Mouse (Mus musculus): ENCODE data around the gene Cfap99. TPM values are rescaled to one million over a fixed set of nuclear protein-coding genes. Genes with fewer than 3 reads are reported as not detected.
A peak's percentile ranks its signal among the peaks of the same experiment; 100 is the strongest.

Cfap99 gene
- polyA plus RNA-seq, 1 experiment from 2014 or later = 0.88 TPM

DNA sequence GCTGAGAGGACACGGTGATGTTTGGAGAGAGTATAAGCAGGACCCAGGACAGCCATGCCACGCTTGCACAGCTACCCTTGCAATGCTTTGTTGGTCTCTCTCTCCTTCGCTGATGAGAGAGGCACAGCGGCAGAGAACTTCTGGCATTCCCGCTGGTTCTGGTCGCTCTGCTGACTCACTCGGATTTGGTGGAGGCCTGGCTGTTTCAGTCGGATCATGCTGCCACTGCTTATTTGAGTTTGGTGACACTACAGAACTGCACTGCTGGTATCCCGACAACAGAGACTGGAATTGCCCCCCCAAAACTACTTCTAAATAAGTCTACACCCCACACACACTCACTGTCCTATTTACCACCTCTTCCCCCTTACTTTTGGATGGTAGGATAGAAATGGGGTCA lies 9.2 kb upstream of the Cfap99 start:
- Histone ChIP-seq H3K4me3 (replicated peaks) (no peak overlapping the region), H3K4me2 (replicated peaks) (no peak overlapping the region), H3K9me3 (replicated peaks) (no peaks in the 10 kb centered on the region), H3K27ac (replicated peaks) (no peak overlapping the region), H3K36me3 (no peaks in the 10 kb centered on the region), H3K4me1 (no peaks in the 10 kb centered on the region), H3K27me3 (peaks cover 6% of the 10 kb centered on the region), H3K9ac (no peak overlapping the region)
- ATAC-seq (ENCODE audit: insufficient number of reproducible peaks, low FRiP score, low TSS enrichment, low read depth) = no peak
- 87% methylated on average over 9 of the region's 9 CpGs for WGBS

DNA sequence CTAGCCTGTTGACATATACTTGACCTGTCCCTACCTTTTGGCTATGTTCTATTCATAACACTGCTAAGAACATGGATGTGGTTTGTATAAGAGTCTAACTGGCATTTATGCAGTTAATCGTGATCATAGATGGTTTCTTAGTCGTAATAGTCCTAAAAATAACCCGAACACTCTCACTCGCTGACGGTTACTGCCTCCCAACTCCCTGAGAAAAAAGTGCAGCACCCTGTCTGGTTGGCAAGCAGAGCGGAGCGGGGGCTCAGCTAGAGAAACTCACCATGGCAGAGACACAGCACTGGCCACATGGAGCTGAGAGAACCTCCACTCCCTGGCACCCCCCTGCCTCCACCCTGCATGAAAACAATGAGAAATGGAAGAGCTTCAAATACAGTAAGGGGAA lies 7.4 kb upstream of the Cfap99 start:
- 54% methylated on average over 7 of the region's 7 CpGs for WGBS
- no peak for ATAC-seq (ENCODE audit: insufficient number of reproducible peaks, low FRiP score, low TSS enrichment, low read depth)
- no peak overlapping the region for H3K4me3 ChIP-seq (replicated peaks)

DNA sequence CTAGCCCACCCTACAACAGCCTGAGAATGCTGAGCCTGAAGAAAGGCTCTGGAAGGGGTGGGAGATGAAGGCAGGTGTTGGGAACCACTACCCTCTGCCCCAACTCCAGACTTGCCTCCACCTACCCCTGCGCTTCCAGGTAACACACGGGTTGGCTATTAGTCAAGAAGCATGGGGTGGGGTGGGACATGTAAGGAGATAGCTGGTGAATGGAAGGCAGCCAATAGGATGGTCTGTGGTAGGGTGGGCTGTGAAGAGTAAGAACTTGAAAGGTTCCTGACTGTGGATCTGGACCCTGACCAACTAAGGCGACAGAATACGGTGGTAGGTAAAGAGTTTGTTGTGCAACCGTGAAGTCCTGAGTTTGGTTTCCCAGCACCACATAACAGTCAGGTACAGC lies 5.0 kb upstream of the Cfap99 start:
- H3K27me3 ChIP-seq = peaks cover 39% of the 10 kb centered on the region
- H3K36me3 ChIP-seq = no peaks in the 10 kb centered on the region
- no peak overlapping the region for H3K27ac ChIP-seq (replicated peaks)
- H3K4me2 ChIP-seq (replicated peaks) = no peak overlapping the region
- H3K4me3 ChIP-seq (replicated peaks) = no peak overlapping the region
- H3K9ac ChIP-seq = no peak overlapping the region
- H3K4me1 ChIP-seq = peaks cover 20% of the 10 kb centered on the region
- 88% methylated on average over 5 of the region's 5 CpGs for WGBS
- no peak for ATAC-seq (ENCODE audit: insufficient number of reproducible peaks, low FRiP score, low TSS enrichment, low read depth)
- H3K9me3 ChIP-seq (replicated peaks) = no peaks in the 10 kb centered on the region

More for the DNA sequence above, 7.4 kb upstream of the Cfap99 start:
- Histone ChIP-seq H3K9ac (no peak overlapping the region), H3K9me3 (replicated peaks) (no peaks in the 10 kb centered on the region), H3K27ac (replicated peaks) (no peak overlapping the region), H3K27me3 (peaks cover 15% of the 10 kb centered on the region), H3K4me2 (replicated peaks) (no peak overlapping the region), H3K4me1 (no peaks in the 10 kb centered on the region), H3K36me3 (no peaks in the 10 kb centered on the region)

DNA sequence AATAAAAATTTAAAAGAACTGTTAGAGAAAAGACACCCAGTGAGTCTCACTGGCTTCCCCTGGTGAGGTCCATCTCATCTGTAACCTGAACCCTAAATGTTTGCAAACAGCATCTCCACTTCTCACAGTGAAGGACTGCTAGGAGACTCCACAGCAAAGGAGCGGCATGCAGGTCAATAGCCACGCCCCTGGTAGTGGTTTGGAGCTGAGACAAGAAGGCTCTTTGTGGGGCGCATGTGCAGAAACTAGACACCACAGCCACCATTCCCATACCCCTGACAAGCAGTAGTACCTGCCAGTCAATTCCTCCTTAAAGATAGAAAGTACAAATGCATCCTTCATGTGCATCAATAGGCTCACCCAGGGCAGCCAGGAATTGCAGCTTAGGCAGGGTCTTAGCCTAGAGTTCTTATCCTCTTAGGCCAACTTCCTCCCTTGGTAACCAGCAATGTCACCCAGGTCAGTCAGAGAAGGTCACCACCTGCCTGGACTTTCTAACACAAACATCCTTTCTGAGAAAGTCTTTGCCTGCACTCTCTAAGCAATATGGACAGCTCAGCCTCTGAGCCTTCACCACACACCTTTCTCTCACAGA lies 4.1 kb upstream of the Cfap99 start:
- Histone ChIP-seq H3K4me3 (replicated peaks) (no peak overlapping the region), H3K27me3 (peaks cover 47% of the 10 kb centered on the region), H3K27ac (replicated peaks) (no peak overlapping the region), H3K4me1 (peaks cover 22% of the 10 kb centered on the region), H3K9ac (no peak overlapping the region), H3K9me3 (replicated peaks) (no peaks in the 10 kb centered on the region), H3K4me2 (replicated peaks) (no peak overlapping the region), H3K36me3 (no peaks in the 10 kb centered on the region)
- 22% methylated on average over 3 of the region's 3 CpGs for WGBS
- no peak for ATAC-seq (ENCODE audit: insufficient number of reproducible peaks, low FRiP score, low TSS enrichment, low read depth)

DNA sequence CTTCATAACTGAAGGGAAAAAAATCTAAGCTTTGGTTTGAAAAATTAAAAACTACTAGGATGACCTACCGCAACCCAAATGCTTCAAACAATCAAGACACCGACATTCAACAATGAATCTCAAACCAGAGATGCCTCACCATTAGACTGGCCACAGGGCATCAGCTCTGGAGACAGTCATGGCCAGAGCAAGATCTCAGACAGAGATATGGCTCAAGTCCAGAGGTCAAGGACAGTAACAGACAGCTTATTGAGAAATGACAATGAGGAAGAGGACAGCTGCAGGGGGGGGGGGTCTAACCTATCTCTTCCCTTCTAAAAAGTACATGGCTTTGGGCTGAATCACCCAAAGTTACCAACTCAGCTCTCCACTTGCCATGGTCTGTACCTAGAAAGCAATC lies 3.1 kb upstream of the Cfap99 start:
- WGBS = 79% methylated on average over 2 of the region's 2 CpGs
- no peak overlapping the region for H3K27ac ChIP-seq (replicated peaks)
- H3K36me3 ChIP-seq = no peaks in the 10 kb centered on the region
- ATAC-seq (ENCODE audit: insufficient number of reproducible peaks, low FRiP score, low TSS enrichment, low read depth) = no peak
- peaks cover 22% of the 10 kb centered on the region for H3K4me1 ChIP-seq
- H3K4me2 ChIP-seq (replicated peaks) = no peak overlapping the region
- no peak overlapping the region for H3K9ac ChIP-seq
- H3K9me3 ChIP-seq (replicated peaks) = no peaks in the 10 kb centered on the region
- peaks cover 49% of the 10 kb centered on the region for H3K27me3 ChIP-seq
- no peak overlapping the region for H3K4me3 ChIP-seq (replicated peaks)

DNA sequence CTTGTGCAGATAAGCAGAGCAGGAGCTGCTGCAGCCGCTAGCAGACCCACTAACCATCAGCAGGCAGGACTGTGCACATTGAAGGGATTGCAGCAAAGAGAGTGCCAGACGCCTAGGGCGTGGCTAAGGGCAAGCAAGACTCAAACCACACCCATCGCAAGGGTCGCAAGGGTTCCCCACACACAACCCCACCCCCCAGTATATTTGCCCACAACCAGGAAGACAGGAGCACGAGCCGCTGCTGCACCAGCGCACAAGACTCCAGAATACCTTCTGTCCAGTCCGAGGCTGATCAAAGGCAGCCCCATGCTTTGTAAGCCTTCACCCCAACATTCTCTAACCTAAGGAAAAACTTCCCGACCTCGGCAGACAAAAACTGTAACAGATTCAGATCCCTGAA lies 1.9 kb upstream of the Cfap99 start:
- Histone ChIP-seq H3K36me3 (no peaks in the 10 kb centered on the region), H3K4me2 (replicated peaks) (peak overlapping the region; percentile 99), H3K4me3 (replicated peaks) (peak overlapping the region; percentile 65), H3K27ac (replicated peaks) (no peak overlapping the region), H3K9me3 (replicated peaks) (no peaks in the 10 kb centered on the region), H3K4me1 (peaks cover 22% of the 10 kb centered on the region), H3K27me3 (peaks cover 59% of the 10 kb centered on the region), H3K9ac (no peak overlapping the region)
- ATAC-seq (ENCODE audit: insufficient number of reproducible peaks, low FRiP score, low TSS enrichment, low read depth) = no peak
- WGBS = 0% methylated on average over 11 of the region's 11 CpGs

DNA sequence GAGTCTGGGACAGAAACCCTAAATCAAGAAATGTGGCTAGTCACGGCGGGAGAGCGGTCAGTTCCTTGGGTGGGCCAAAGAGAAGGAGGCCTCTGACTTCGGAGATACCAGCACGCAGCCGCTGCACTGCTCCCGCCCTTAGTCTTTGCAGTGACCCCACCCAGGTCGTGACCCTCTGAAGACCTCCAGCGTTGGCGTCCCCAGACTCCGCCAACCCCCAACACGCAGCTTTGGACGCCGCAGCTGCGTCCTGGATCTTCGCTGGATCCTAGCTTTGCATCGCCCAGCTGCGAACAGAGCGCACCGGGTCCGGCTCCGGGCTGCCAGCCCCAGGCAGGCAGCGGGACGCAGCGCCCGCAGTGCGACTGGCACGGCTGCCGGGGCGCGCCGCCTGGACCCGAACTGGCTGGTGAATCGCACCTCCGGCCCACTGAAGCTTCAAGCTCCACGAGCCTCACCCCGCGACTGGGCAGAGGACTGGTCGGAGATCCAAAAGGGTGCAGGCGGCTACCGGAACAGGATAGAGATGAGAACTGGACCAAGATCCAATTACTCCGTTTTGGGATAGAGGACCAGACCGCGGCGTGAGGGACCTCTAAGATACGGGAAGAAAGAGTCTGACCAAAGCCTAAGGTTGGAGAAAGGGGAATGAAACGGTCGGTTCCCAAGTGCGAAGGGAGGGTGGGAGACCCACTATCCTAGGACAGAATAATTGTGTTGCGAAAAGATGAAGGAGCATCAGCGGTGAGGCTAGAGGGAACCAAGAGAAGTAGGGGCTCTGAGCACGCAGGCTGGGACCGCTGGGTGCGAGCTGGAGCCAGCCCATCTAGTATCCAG lies 1.2 kb upstream of the Cfap99 start:
- no peak overlapping the region for H3K27ac ChIP-seq (replicated peaks)
- H3K27me3 ChIP-seq = peaks cover 59% of the 10 kb centered on the region
- H3K4me1 ChIP-seq = peaks cover 22% of the 10 kb centered on the region
- 1% methylated on average over 54 of the region's 54 CpGs for WGBS
- ATAC-seq (ENCODE audit: insufficient number of reproducible peaks, low FRiP score, low TSS enrichment, low read depth) = no peak
- H3K4me3 ChIP-seq (replicated peaks) = peak overlapping the region; percentile 65
- H3K36me3 ChIP-seq = no peaks in the 10 kb centered on the region
- peak overlapping the region; percentile 99 for H3K4me2 ChIP-seq (replicated peaks)
- no peak overlapping the region for H3K9ac ChIP-seq
- H3K9me3 ChIP-seq (replicated peaks) = no peaks in the 10 kb centered on the region

DNA sequence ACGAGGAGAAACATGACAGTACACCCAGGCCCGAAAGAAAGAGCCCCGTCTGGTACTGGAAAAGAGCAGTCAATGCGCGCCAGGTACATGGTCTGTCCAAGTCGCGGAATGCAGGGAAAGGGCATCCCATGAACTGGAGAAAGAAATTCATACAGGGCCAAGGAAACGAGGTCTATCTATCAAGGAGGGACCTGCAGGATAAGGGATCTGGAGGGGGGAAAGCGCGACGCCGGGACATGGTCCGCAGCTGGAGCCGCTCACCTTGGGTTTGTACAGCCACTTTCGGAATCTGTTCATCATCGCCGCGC lies 608 bp upstream of the Cfap99 start:
- no peak for ATAC-seq (ENCODE audit: insufficient number of reproducible peaks, low FRiP score, low TSS enrichment, low read depth)
- Histone ChIP-seq H3K4me2 (replicated peaks) (peak overlapping the region; percentile 99), H3K9ac (peak overlapping the region; percentile 26; the same call in 1 of the 2 replicates), H3K27ac (replicated peaks) (no peak overlapping the region), H3K27me3 (peaks cover 59% of the 10 kb centered on the region), H3K36me3 (no peaks in the 10 kb centered on the region), H3K4me3 (replicated peaks) (peak overlapping the region; percentile 65), H3K4me1 (peaks cover 22% of the 10 kb centered on the region), H3K9me3 (replicated peaks) (no peaks in the 10 kb centered on the region)
- WGBS = under 1% methylated on average over 18 of the region's 18 CpGs

DNA sequence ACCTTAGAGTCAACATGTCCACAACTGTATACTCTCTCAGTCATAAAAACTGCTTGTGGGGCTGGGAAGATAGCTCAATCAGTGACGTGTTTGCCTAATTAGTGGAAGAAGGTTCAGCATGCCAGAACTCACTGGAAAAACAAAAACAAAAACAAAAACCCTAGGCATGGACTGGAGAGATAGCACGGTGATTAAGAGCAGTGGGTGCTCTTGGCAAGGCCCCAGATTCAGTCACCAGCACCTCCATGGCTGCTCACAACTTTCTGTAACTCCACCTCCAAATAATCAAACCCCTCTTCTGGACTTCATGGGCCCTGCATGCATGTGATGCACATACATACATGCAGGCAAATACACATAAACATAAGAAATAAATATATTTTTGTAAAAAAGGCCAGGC lies 886 bp downstream of the Cfap99 start:
- peaks cover 56% of the 10 kb centered on the region for H3K27me3 ChIP-seq
- peaks cover 22% of the 10 kb centered on the region for H3K4me1 ChIP-seq
- WGBS = 61% methylated on average over 2 of the region's 2 CpGs

DNA sequence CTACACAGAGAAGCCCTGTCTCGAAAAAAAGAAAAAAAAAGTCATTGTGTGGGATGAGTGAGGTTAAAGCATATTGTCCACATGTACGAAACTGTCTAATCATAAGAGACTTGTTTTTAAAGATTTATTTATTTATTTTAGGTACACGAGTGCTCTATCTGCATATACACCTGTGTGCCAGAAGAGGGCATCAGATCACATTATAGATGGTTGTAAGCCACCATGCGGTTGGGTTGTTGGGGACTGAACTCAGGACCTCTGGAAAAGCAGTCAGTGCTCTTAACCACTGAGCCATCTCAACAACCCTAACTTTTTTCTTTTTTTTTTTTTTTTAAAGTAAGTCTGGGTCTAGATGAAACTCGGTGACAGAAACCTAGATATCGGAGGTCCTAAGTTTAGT lies 5.0 kb downstream of the Cfap99 start:
- Histone ChIP-seq H3K4me3 (replicated peaks) (no peak overlapping the region), H3K4me2 (replicated peaks) (no peak overlapping the region), H3K9ac (no peak overlapping the region), H3K27ac (replicated peaks) (no peak overlapping the region), H3K4me1 (0 out of 2 replicates have a peak, but pooled peaks cover 2% of the 10 kb centered on the region), H3K27me3 (peaks cover 24% of the 10 kb centered on the region), H3K9me3 (replicated peaks) (no peaks in the 10 kb centered on the region), H3K36me3 (no peaks in the 10 kb centered on the region)
- 79% methylated on average over 6 of the region's 6 CpGs for WGBS
- no peak for ATAC-seq (ENCODE audit: insufficient number of reproducible peaks, low FRiP score, low TSS enrichment, low read depth)

More for the DNA sequence above, 886 bp downstream of the Cfap99 start:
- Histone ChIP-seq H3K4me2 (replicated peaks) (no peak overlapping the region), H3K4me3 (replicated peaks) (no peak overlapping the region), H3K9ac (no peak overlapping the region), H3K27ac (replicated peaks) (no peak overlapping the region), H3K9me3 (replicated peaks) (no peaks in the 10 kb centered on the region), H3K36me3 (no peaks in the 10 kb centered on the region)
- ATAC-seq (ENCODE audit: insufficient number of reproducible peaks, low FRiP score, low TSS enrichment, low read depth) = no peak

DNA sequence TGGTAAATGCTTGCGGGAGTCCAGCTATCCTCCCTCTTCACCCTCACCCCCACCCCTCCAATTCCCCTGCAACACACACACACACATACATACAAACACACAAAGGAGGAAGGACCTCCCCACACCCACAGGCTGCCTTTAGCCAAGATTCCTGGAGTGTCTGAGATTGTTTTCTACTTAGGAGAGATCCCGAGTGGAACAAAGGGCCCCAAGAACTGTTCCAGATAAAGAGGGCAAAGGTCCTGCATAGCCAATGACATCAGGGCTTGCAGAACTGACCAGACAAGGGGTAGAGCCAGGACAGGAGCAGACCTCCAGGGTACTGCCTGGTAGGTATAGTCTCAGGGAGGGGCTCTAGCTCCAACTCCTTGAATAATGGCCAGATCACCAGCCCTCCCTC lies 6.3 kb downstream of the Cfap99 start:
- 28% methylated on average over 2 of the region's 2 CpGs for WGBS
- H3K9ac ChIP-seq = no peak overlapping the region

DNA sequence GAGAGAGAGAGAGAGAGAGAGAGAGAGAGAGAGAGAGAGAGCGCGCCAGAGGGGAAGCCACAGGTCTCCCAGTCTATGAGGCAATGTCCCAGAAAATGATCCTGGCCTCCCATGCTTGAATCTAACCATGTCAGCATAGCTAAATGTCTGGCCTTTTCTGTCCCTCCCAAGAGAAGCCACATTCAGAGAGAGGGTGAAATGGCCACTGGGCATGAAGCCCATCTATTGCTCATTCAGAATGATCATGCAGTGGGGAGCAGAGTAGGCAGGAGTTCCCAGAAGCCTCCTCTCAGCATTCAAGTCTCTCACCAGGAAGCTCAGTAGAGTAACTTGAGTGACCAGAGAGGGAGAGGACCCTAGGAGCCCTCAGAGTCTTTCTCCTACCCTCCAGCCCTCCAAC lies 6.7 kb downstream of the Cfap99 start:
- no peak for ATAC-seq (ENCODE audit: insufficient number of reproducible peaks, low FRiP score, low TSS enrichment, low read depth)

More for the DNA sequence above, 6.3 kb downstream of the Cfap99 start:
- no peaks in the 10 kb centered on the region for H3K9me3 ChIP-seq (replicated peaks)
- H3K27me3 ChIP-seq = peaks cover 11% of the 10 kb centered on the region; the same call in 1 of the 2 replicates
- ATAC-seq (ENCODE audit: insufficient number of reproducible peaks, low FRiP score, low TSS enrichment, low read depth) = no peak
- H3K4me1 ChIP-seq = no peaks in the 10 kb centered on the region
- no peak overlapping the region for H3K4me3 ChIP-seq (replicated peaks)
- H3K4me2 ChIP-seq (replicated peaks) = no peak overlapping the region
- no peak overlapping the region for H3K27ac ChIP-seq (replicated peaks)
- H3K36me3 ChIP-seq = no peaks in the 10 kb centered on the region

More for the DNA sequence above, 6.7 kb downstream of the Cfap99 start:
- peaks cover 10% of the 10 kb centered on the region; the same call in 1 of the 2 replicates for H3K27me3 ChIP-seq
- no peaks in the 10 kb centered on the region for H3K4me1 ChIP-seq
- H3K4me2 ChIP-seq (replicated peaks) = no peak overlapping the region
- no peak overlapping the region for H3K4me3 ChIP-seq (replicated peaks)
- 90% methylated on average over 2 of the region's 2 CpGs for WGBS
- H3K9ac ChIP-seq = no peak overlapping the region
- H3K9me3 ChIP-seq (replicated peaks) = no peaks in the 10 kb centered on the region
- no peaks in the 10 kb centered on the region for H3K36me3 ChIP-seq
- H3K27ac ChIP-seq (replicated peaks) = no peak overlapping the region
